Mouse (Mus musculus): ENCODE measurements at regions not wholly inside any gene's neighbourhood (a gene's known extent, or its start where the extent isn't known, plus 50 kb on each side); places are given as distances from the start of the nearest gene placed in this dataset.
"Not testable (repeated sequence)": the region's sequence is repeated elsewhere in the genome, so short reads cannot be mapped to it uniquely, and the experiment has no call there.

DNA sequence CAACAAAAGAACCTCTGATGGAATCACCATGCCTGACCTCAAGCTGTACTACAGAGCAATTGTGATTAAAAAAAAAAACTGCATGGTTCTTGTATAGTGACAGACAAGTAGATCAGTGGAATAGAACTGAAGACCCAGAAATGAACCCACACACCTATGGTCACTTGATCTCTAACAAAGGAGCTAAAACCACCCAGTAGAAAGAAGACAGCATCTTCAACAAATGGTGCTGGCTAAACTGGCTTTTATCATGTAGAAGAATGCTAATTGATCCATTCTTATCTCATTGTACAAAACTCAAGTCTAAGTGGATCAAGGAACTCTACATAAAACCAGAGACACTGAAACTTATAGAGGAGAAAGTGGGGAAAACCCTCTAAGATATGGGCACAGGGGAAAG is 284.8 kb upstream of the Shh start:
- not testable (repeated sequence) for H3K4me1 ChIP-seq; ATAC-seq (ENCODE audit: insufficient number of reproducible peaks, low FRiP score, low TSS enrichment, low read depth); H3K36me3 ChIP-seq

GRCm38 (mm10) chr5:28734768-28735167 is 267.7 kb upstream of the Shh start:
- Histone ChIP-seq H3K9me3 (replicated peaks) (no peaks in the 10 kb centered on the region), H3K27ac (replicated peaks) (no peak overlapping the region), H3K4me2 (replicated peaks) (no peak overlapping the region), H3K9ac (no peak overlapping the region), H3K4me1 (no peaks in the 10 kb centered on the region), H3K27me3 (no peaks in the 10 kb centered on the region), H3K36me3 (no peaks in the 10 kb centered on the region), H3K4me3 (replicated peaks) (no peak overlapping the region)
- WGBS, result 69% methylated on average over 3 of the region's 3 CpGs
- no peak for ATAC-seq (ENCODE audit: insufficient number of reproducible peaks, low FRiP score, low TSS enrichment, low read depth)

More for the DNA sequence above, 284.8 kb upstream of the Shh start:
- not testable (repeated sequence) for H3K4me2 ChIP-seq (replicated peaks); H3K27me3 ChIP-seq; H3K4me3 ChIP-seq (replicated peaks); H3K9me3 ChIP-seq (replicated peaks); H3K9ac ChIP-seq; H3K27ac ChIP-seq (replicated peaks)

- H3K4me1 ChIP-seq, result no peaks in the 10 kb centered on the region
- no peaks in the 10 kb centered on the region for H3K9me3 ChIP-seq (replicated peaks)
- no peak overlapping the region for H3K4me2 ChIP-seq (replicated peaks)
- no peaks in the 10 kb centered on the region for H3K36me3 ChIP-seq
- 71% methylated on average over 3 of the region's 3 CpGs for WGBS
- H3K4me3 ChIP-seq (replicated peaks), result no peak overlapping the region
- no peaks in the 10 kb centered on the region for H3K27me3 ChIP-seq
- H3K9ac ChIP-seq, result no peak overlapping the region
- no peak overlapping the region for H3K27ac ChIP-seq (replicated peaks)
- no peak for ATAC-seq (ENCODE audit: insufficient number of reproducible peaks, low FRiP score, low TSS enrichment, low read depth)
Observed at GRCm38 (mm10) chr5:28722067-28722466, 255.0 kb upstream of the Shh start.

DNA sequence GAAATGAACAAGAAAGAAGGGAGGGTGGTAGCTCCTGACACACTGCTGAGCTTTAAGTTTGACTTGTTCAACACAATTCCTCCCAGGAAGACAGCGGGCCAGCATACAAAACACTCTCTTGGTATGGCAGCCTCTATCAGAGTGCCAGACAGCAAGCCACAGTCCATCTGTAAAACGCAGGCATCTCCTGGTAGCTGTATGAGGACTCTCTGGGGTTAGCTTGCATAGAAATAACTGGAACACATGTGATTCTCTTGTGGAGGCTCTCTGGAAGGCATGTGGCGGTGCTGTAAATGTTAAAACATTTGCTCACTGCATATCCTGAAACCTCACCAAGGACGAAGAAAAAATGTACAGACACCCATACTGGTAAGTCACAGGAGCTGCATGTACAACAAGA is 247.9 kb upstream of the Shh start:
- no peak for ATAC-seq (ENCODE audit: insufficient number of reproducible peaks, low FRiP score, low TSS enrichment, low read depth)
- no peak overlapping the region for H3K4me2 ChIP-seq (replicated peaks)
- H3K36me3 ChIP-seq, result no peaks in the 10 kb centered on the region
- H3K27me3 ChIP-seq, result no peaks in the 10 kb centered on the region
- no peak overlapping the region for H3K27ac ChIP-seq (replicated peaks)
- 83% methylated on average over 4 of the region's 4 CpGs for WGBS
- H3K9ac ChIP-seq, result no peak overlapping the region
- no peaks in the 10 kb centered on the region for H3K9me3 ChIP-seq (replicated peaks)
- H3K4me3 ChIP-seq (replicated peaks), result no peak overlapping the region
- H3K4me1 ChIP-seq, result no peaks in the 10 kb centered on the region

- H3K4me2 ChIP-seq (replicated peaks), result no peak overlapping the region
- ATAC-seq (ENCODE audit: insufficient number of reproducible peaks, low FRiP score, low TSS enrichment, low read depth), result no peak
- H3K27me3 ChIP-seq, result no peaks in the 10 kb centered on the region
- H3K27ac ChIP-seq (replicated peaks), result no peak overlapping the region
- WGBS, result 64% methylated on average over 4 of the region's 4 CpGs
- no peak overlapping the region for H3K4me3 ChIP-seq (replicated peaks)
- no peaks in the 10 kb centered on the region for H3K36me3 ChIP-seq
- no peak overlapping the region for H3K9ac ChIP-seq
- no peaks in the 10 kb centered on the region for H3K4me1 ChIP-seq
- H3K9me3 ChIP-seq (replicated peaks), result no peaks in the 10 kb centered on the region
Observed at GRCm38 (mm10) chr5:28710517-28710916, 243.5 kb upstream of the Shh start.

GRCm38 (mm10) chr5:28709626-28710025 is 242.6 kb upstream of the Shh start:
- Histone ChIP-seq H3K36me3 (no peaks in the 10 kb centered on the region), H3K4me1 (no peaks in the 10 kb centered on the region), H3K27me3 (no peaks in the 10 kb centered on the region), H3K9me3 (replicated peaks) (no peaks in the 10 kb centered on the region), H3K4me3 (replicated peaks) (no peak overlapping the region), H3K27ac (replicated peaks) (no peak overlapping the region), H3K9ac (no peak overlapping the region), H3K4me2 (replicated peaks) (no peak overlapping the region)
- no peak for ATAC-seq (ENCODE audit: insufficient number of reproducible peaks, low FRiP score, low TSS enrichment, low read depth)
- 70% methylated on average over 2 of the region's 2 CpGs for WGBS

DNA sequence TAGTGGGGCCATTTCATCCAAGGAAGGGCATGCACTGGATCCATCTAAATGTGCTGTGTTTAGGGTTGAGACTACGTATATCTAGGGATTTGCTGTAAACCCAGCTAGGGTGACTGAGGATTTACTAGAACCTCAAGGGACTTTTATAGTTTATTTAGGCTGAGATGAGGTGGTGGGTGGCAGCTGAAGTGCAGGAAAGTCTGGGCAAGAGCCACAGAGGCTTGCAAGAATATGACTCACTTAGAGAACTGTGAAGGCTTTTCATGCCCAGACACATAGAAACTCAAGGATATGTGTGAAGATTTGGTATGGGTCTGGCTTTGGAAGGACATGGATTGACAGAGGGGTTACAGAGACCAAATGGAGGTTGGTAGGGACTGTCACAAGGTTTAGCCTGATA is 237.3 kb upstream of the Shh start:
- ATAC-seq (ENCODE audit: insufficient number of reproducible peaks, low FRiP score, low TSS enrichment, low read depth), result no peak
- Histone ChIP-seq H3K9me3 (replicated peaks) (no peaks in the 10 kb centered on the region), H3K4me2 (replicated peaks) (no peak overlapping the region), H3K27ac (replicated peaks) (no peak overlapping the region), H3K36me3 (no peaks in the 10 kb centered on the region), H3K4me1 (no peaks in the 10 kb centered on the region), H3K9ac (no peak overlapping the region), H3K27me3 (no peaks in the 10 kb centered on the region), H3K4me3 (replicated peaks) (no peak overlapping the region)
- 80% methylated on average over 1 of the region's 1 CpGs for WGBS

DNA sequence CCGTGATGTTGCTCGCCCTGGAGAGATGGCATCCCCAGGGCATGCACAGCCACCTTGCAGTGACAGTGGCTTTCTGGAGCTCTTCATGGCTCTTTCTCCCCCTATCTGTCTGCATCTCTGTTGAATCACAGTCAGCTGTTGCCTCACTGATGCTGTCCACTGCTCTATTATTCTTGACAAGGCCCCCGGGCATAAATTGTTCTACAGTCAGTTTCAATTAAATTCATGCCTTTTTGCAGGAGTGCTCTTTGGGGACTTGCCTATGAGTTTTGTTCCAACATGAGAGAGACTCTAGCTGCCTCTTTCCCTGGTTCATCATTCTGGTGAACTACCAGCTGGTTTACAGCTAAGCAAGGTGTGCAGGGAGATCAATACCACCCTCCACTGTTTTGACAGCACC is 229.9 kb upstream of the Shh start:
- 52% methylated on average over 3 of the region's 3 CpGs for WGBS

GRCm38 (mm10) chr5:28690110-28690509 is 223.1 kb upstream of the Shh start:
- H3K9me3 ChIP-seq (replicated peaks), result no peaks in the 10 kb centered on the region
- H3K4me3 ChIP-seq (replicated peaks), result no peak overlapping the region
- H3K27me3 ChIP-seq, result no peaks in the 10 kb centered on the region
- no peak for ATAC-seq (ENCODE audit: insufficient number of reproducible peaks, low FRiP score, low TSS enrichment, low read depth)
- H3K27ac ChIP-seq (replicated peaks), result no peak overlapping the region
- no peak overlapping the region for H3K9ac ChIP-seq
- H3K4me2 ChIP-seq (replicated peaks), result no peak overlapping the region
- 65% methylated on average over 6 of the region's 6 CpGs for WGBS
- no peaks in the 10 kb centered on the region for H3K4me1 ChIP-seq
- no peaks in the 10 kb centered on the region for H3K36me3 ChIP-seq

More for the DNA sequence above, 229.9 kb upstream of the Shh start:
- no peak for ATAC-seq (ENCODE audit: insufficient number of reproducible peaks, low FRiP score, low TSS enrichment, low read depth)
- H3K9me3 ChIP-seq (replicated peaks), result no peaks in the 10 kb centered on the region
- H3K4me3 ChIP-seq (replicated peaks), result no peak overlapping the region
- no peak overlapping the region for H3K4me2 ChIP-seq (replicated peaks)
- H3K4me1 ChIP-seq, result no peaks in the 10 kb centered on the region
- H3K27ac ChIP-seq (replicated peaks), result no peak overlapping the region
- no peak overlapping the region for H3K9ac ChIP-seq
- H3K27me3 ChIP-seq, result no peaks in the 10 kb centered on the region
- no peaks in the 10 kb centered on the region for H3K36me3 ChIP-seq

DNA sequence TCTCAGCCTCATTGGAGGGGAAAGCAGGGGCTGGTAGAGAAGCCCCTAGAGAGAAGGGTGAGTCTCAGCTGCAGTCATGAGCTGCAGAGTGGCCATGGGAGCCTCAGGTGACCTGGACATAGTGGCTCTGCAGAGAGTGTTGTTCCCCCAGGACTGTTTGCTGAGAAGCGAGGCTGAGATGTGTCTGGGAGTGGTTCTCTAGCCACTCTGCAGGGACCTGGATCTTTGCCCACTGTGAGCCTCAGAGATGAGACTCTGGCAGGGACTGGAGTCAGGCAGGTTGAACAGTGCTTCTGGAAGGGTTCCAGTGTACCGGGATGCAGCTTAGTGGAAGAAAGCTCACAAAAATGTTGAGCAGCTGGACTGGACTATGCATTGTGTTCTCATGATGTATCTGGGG is 222.6 kb upstream of the Shh start:
- H3K9ac ChIP-seq, result no peak overlapping the region
- WGBS, result 60% methylated on average over 2 of the region's 2 CpGs
- peak; percentile 29; the same call in 1 of the 2 replicates for ATAC-seq (ENCODE audit: insufficient number of reproducible peaks, low FRiP score, low TSS enrichment, low read depth)

DNA sequence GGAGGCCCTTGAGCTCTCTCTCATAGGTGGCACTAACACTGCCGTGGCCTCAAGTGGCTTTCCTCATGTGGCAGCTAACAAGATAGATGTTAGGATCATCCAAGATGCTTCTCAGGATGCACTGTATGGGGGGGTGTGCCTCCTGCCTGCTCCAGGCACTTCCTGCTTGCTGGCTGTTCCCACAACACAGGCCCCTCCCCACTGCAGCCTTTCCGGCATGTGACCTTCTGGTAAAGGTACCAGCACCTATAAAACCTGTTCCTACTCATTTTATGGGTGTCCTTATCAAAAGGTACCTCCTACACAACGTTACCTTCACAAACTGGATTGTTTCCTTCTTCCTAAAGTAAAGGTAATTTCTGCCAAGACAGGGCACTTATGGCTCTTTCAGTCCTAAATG is 222.1 kb upstream of the Shh start:
- WGBS, result 66% methylated on average over 3 of the region's 3 CpGs
- H3K27me3 ChIP-seq, result no peaks in the 10 kb centered on the region
- H3K27ac ChIP-seq (replicated peaks), result no peak overlapping the region
- ATAC-seq (ENCODE audit: insufficient number of reproducible peaks, low FRiP score, low TSS enrichment, low read depth), result no peak
- H3K4me1 ChIP-seq, result no peaks in the 10 kb centered on the region
- no peaks in the 10 kb centered on the region for H3K9me3 ChIP-seq (replicated peaks)
- no peak overlapping the region for H3K4me3 ChIP-seq (replicated peaks)
- no peak overlapping the region for H3K4me2 ChIP-seq (replicated peaks)
- no peak overlapping the region for H3K9ac ChIP-seq
- no peaks in the 10 kb centered on the region for H3K36me3 ChIP-seq

More for the DNA sequence above, 222.6 kb upstream of the Shh start:
- H3K36me3 ChIP-seq, result no peaks in the 10 kb centered on the region
- no peak overlapping the region for H3K27ac ChIP-seq (replicated peaks)
- no peaks in the 10 kb centered on the region for H3K27me3 ChIP-seq
- H3K4me3 ChIP-seq (replicated peaks), result no peak overlapping the region
- H3K9me3 ChIP-seq (replicated peaks), result no peaks in the 10 kb centered on the region
- H3K4me1 ChIP-seq, result no peaks in the 10 kb centered on the region
- no peak overlapping the region for H3K4me2 ChIP-seq (replicated peaks)

DNA sequence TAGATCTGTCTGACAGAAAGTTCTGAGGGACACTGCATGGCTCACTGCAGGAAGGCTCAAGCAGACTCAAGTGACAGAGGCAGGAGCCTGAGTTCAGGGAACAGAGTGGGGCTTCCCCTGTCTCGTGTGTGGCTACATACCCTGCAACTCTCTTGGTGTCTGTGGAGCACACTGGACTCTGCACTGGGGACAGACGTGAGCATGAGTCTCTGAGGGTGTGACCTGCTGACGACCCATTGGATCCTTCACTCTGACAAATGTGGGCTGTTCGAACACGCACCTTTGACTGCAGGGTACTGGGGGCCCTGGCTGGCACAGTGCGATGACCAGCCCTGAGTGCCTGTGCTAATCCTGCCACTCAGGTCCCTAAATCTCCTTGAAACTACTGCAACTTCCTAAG is 215.8 kb upstream of the Shh start:
- H3K4me1 ChIP-seq, result no peaks in the 10 kb centered on the region
- H3K4me3 ChIP-seq (replicated peaks), result no peak overlapping the region
- no peaks in the 10 kb centered on the region for H3K36me3 ChIP-seq
- ATAC-seq (ENCODE audit: insufficient number of reproducible peaks, low FRiP score, low TSS enrichment, low read depth), result no peak
- H3K27ac ChIP-seq (replicated peaks), result no peak overlapping the region
- H3K9ac ChIP-seq, result no peak overlapping the region
- H3K27me3 ChIP-seq, result no peaks in the 10 kb centered on the region
- no peak overlapping the region for H3K4me2 ChIP-seq (replicated peaks)
- H3K9me3 ChIP-seq (replicated peaks), result no peaks in the 10 kb centered on the region
- WGBS, result 77% methylated on average over 6 of the region's 6 CpGs

Data from embryonic facial prominence, embryonic 15.5 days (tissue).